Mouse (Mus musculus): ENCODE data around the gene Scaf1. TPM values are rescaled to one million over a fixed set of nuclear protein-coding genes. Genes with fewer than 3 reads are reported as not detected.
"Not testable (repeated sequence)": the region's sequence is repeated elsewhere in the genome, so short reads cannot be mapped to it uniquely, and the experiment has no call there.

Scaf1 gene
- polyA plus RNA-seq, 1 experiment = 126 TPM

DNA sequence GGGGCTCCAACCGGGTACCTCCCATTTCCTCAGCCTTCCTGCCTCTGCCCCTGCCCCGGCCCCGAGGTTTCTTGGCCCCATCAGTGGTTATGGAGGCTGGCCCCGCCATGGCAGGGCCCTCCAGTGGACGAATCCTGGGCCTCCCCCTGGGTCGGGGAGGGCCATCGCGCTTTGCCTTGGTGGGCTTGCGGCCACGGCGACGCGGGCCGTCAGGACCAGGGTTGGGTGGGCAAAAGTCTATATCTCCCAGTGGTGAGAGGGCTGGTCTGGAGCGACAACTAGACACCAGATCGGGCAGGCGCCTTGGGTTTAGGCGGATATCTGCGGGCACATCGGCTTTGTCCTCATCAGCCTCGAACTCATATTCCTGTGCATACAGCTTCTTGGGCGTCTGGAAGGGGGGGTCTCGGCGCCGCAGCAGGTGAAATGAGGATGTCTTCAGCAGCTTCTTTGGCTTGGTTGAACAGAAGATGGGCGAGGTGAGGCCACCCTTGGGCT is 30.7 kb upstream of the Scaf1 start:
- DNase-seq (ENCODE audit: extremely low spot score in 1 of 2, low spot score in 1 of 2) = no peak

DNA sequence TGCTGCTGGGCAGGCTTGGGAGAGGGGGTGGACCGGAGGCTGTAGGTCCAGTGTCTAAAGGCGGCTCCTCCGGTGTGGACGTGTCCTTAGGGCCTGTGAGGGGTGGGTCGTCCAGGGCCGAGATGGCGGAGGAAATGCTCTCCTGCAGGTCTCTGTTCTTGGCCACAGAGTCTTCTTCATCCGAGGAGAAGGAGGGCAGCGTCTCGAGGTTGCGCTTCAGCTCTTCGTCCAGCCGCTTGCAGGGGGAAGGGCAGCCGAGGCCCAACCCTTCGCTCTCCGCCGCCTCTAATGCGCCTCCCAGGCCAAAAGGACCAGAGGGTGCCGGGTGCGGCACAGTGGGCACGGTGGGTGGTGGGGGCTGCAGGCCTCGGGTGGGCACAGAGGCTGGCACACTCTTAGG is 29.6 kb upstream of the Scaf1 start:
- DNase-seq (ENCODE audit: extremely low spot score in 1 of 2, low spot score in 1 of 2) = no peak

DNA sequence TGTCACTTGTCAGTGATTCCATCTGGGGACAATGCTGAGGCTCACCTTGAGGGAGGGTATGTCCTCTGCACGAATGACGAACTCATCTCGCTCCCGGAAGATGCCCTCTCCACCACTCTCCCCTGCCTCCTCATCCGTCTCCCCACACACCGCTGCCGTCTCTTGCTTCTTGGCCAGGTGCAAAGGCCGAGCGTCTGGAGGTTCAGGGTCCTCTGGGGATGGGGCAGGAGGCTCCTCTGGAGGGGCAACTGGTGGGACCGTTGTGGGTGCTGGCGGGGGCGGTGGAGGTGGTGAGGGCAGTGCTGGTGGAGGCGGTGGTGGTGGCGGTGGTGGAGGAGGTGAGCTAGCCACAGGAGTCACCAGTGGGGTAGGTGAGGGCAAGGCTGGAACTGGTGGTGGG is 27.1 kb upstream of the Scaf1 start:
- no peak for DNase-seq (ENCODE audit: extremely low spot score in 1 of 2, low spot score in 1 of 2)

GRCm38 (mm10) chr7:45040851-45041250 is 24.7 kb upstream of the Scaf1 start:
- no peak for DNase-seq (ENCODE audit: extremely low spot score in 1 of 2, low spot score in 1 of 2)

- no peak for DNase-seq (ENCODE audit: extremely low spot score in 1 of 2, low spot score in 1 of 2)
Measured at GRCm38 (mm10) chr7:45038411-45038810, 22.2 kb upstream of the Scaf1 start.

DNA sequence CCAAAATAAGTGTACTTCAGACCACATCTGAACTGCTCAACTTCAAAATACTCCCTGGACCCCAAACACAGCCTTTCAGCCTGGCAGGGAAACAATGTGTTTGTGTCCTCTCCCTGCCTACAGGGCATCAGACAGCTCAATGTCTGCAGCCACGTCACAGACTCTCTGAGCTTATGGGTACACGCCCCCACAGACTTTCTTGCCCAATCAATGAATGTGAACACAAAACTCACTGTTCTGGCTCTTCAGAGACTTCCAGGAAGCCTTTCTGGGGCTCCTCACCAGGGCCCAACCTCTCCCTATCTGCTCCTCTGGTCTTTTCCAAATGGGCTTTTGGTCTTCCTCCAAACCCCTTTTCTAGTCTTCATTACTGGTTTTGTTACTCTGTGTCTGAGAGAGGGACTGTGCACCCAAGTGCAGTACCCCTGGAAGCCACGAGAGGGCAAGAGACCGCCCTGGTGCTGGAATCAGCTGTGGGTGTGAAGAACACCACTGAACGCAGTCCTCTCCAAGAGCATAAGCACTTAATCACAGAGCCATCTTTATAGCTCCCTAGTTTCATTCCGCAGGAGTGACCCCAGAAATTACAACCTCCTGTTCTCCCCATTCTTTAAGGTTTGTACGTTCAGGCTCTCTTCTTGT is 21.7 kb upstream of the Scaf1 start:
- DNase-seq (ENCODE audit: extremely low spot score in 1 of 2, low spot score in 1 of 2) = no peak

GRCm38 (mm10) chr7:45036702-45037101 is 20.5 kb upstream of the Scaf1 start:
- DNase-seq (ENCODE audit: extremely low spot score in 1 of 2, low spot score in 1 of 2) = no peak

DNA sequence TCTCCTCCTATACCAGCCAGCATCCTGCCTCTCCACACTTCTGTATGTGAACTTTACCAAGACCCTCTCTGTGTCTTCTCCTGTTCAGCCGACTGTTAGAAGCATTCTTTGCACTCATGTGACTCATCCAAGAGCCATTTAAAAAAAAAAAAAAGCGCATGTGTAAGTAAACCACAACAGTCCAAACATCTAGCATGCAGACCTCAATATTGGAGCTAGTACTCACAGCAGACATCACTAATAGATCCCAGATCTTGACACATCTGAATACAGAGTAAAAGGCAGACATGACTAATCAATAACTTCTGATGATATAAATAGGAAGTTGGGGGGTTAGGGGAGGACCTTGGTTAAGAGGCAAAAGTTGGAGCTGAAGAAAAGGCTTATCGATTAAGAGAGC is 19.5 kb upstream of the Scaf1 start:
- DNase-seq (ENCODE audit: extremely low spot score in 1 of 2, low spot score in 1 of 2) = no peak

- no peak for DNase-seq (ENCODE audit: extremely low spot score in 1 of 2, low spot score in 1 of 2)
Measured at GRCm38 (mm10) chr7:45033722-45034359, 17.7 kb upstream of the Scaf1 start.

GRCm38 (mm10) chr7:45030857-45031256 is 14.7 kb upstream of the Scaf1 start:
- no peak for DNase-seq (ENCODE audit: extremely low spot score in 1 of 2, low spot score in 1 of 2)

- DNase-seq (ENCODE audit: extremely low spot score in 1 of 2, low spot score in 1 of 2) = no peak
Measured at GRCm38 (mm10) chr7:45029995-45030394, 13.8 kb upstream of the Scaf1 start.

DNA sequence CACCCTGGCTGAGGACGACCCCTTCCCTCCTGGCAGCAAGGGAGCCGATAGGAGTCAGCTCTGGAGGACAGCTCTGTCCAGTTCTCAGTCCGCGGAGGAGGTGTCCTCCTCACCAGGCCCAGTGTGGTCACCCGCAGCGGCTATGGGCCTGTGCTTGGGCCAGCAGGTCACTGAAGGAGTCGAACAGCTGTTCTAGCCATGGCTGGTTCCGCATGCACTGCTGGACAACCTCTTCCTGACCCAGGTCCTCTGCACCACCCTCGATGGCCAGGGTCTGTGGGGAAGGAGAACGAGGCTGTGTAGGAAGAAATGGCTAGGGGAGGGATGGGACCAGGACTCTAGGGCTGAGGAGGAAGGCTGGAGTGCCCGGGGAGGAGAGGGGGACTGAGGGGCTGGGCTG is 12.2 kb upstream of the Scaf1 start:
- no peak for DNase-seq (ENCODE audit: extremely low spot score in 1 of 2, low spot score in 1 of 2)

DNA sequence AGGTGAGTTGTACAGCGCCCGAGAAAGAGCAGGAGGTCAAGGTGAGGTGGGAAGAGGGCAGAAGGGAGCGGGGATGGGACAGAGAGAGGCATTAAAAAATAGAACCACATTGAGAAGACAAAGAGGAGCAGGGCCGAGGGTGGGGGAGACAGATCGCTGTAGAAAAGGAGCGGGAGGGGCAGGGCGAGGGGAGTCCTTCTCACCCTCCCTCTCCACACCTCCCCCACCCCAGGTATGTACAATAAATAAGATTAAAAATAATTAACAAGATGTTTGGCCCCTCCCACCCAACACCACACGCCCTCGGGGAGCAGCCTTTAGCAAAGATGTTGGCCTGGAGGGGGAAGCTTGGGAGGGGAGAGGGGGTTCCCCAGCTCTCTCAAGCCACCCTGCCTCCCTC is 11.6 kb upstream of the Scaf1 start:
- DNase-seq (ENCODE audit: extremely low spot score in 1 of 2, low spot score in 1 of 2) = no peak

DNA sequence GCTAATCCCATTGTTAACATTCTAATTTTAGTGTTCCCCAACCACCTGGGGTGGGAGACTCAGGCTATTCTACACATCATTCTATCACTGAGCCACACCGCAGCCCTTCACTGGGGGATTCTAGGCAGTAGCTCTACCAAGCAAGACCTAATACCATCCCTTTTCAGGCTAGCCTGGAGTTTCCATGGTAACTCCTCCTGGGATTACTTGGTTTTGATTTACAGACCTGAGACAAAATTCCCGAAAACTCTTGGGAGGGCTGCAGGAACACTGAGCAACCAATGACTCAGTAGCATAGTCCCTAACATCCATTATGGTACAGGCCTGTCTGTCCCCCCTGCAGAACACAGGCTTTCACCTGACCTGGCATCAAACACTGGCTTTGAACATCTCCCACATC is 10.1 kb upstream of the Scaf1 start:
- DNase-seq (ENCODE audit: extremely low spot score in 1 of 2, low spot score in 1 of 2) = no peak

- no peak for DNase-seq (ENCODE audit: extremely low spot score in 1 of 2, low spot score in 1 of 2)
Measured at GRCm38 (mm10) chr7:45025601-45026220, 9.5 kb upstream of the Scaf1 start.

DNA sequence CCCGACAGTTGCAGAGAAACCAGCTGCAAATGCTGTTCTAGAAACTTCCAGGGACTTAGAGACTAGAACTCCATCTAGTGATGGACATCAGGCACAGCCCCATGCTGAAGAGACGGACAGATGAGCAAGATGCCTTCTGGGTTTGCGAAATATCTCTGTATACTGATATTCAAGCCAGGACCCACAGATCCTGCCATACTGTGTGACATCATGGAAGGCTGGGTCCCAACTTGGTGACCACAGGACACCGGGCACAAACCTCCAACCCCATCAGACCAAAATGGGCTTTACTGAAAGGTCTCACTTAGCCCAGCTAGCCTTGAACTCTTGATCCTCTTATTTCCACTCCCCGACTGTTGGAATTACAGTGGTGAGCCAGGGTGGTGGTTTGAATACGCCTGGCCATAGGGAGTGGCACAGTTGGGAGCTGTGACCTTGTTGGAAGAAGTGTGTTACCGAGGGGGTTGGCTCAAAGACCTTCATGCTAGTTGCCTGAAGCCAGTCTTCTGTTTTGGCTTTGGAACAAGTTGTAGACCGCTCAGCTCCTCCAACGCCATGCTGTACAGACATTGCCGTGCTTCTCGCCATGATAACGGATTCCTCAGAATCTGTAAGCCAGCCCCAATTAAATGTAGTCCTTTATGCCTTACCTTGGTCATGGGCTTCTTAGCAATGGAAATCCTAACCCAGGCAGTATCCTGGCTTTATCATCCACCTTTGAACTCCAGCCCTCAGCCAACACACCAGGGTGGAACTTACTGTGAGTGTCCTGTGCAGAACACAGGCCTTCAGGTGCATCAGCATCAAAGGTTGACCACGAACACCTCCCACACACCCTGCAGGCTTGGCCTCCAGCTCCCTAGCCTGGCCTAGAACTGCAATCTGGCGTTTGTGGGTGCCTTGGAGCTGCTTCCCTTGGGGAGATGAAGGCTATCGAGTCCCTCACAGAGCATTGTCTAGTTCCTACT is 8.4 kb upstream of the Scaf1 start:
- DNase-seq (ENCODE audit: extremely low spot score in 1 of 2, low spot score in 1 of 2) = no peak

DNA sequence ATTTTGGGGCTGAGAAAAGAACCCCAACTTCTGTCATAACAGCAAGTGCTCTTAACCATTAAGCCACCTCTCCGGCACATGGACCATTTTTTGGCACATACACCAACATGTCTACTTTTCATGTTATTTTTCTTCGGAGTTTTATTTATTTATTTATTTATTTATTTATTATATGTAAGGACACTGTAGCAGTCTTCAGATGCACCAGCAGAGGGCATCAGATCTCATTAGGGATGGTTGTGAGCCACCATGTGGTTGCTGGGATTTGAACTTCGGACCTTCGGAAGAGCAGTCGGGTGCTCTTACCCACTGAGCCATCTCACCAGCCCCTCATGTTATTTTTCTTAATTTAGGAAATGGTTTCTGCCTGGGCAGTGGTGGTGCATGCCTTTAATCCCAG is 7.5 kb upstream of the Scaf1 start:
- not testable (repeated sequence) for DNase-seq (ENCODE audit: extremely low spot score in 1 of 2, low spot score in 1 of 2)

DNA sequence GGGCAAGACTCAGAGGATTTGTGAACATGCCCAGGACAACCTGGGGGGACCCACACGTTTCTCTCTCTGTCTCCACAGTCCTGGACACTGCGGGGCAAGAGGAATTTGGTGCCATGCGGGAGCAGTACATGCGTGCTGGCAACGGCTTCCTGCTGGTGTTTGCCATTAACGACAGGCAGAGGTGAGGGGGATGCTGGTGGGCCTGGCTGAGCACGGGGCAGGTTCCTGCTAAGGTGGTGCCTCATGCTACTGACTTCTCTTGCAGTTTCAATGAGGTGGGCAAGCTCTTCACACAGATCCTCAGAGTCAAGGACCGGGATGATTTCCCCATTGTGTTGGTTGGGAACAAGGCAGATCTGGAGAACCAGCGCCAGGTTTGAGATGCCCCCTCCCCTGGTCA is 4.1 kb upstream of the Scaf1 start:
- no peak for DNase-seq (ENCODE audit: extremely low spot score in 1 of 2, low spot score in 1 of 2)

DNA sequence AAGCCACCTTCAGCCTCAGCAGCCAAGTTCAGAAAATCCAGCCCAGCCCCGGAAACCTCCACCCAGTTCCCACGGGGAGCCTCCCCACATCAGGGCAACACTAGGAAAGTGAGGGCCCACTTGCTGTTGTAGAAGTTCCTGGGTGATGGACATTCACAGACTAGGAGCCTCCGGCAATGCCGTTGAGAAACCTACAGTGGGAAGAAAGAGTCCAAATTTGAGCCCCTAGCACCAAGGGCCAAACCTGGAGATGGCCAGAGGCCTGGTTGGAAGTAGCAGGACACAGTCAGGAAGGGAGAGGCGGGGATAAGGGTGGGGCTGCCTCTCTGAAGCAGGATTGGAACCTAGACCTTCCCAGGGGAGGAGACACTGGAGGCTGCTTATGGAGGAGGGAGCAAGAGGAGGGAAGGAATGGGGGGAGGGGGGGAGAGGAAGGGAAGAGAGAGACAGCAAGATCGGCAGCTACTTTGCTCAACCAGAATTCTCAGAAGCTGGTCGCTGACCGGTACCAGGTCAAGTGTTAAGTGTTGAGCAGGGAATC is 2.9 kb upstream of the Scaf1 start:
- peak in 1 of 2 experiments; percentile 34 for DNase-seq (ENCODE audit: extremely low spot score in 1 of 2, low spot score in 1 of 2)

DNA sequence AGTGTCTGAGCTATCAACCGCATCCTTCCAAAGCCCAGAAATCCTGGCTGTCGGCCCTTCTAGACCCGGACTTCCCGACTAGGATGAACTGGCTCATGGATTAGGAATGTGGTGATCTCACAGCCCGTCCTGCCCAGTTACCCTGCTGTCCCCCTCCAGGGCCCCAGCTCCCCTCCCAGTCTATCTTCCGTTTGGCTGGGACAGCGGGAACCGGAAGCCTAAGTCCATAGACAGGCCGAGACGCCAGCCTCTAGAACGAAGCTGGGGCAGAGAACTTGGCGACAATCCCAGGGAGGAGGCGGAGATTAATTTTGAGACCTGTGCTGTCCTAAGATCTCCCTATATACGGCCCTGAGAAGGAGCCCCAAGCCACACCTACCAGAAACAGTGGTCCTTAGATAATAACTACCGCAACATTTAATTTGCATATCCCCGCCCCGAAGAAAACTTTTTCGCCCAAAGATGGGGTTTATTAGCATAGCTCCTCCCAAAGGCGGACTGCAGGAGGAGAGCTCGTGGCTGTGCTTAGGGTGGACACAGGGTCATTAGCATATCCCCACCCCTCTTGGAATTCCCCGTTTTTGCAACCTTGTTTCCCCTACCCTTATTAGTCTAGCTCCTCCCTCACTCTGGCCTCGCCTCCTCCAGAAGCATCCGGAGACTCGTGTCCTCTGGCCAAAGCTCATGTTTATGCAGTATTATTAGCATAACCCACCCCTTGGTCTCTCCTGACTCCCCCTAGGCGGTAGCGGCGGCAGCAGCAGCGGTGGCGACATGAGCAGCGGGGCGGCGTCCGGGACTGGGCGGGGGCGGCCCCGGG is 1.3 kb upstream of the Scaf1 start, which contains the start of gene Rras:
TSS of gene Rras (plus strand) at position 720 of the 820 bp plus-strand sequence.
- peak; percentile 87 to 93 for DNase-seq (ENCODE audit: extremely low spot score in 1 of 2, low spot score in 1 of 2)
